Mouse (Mus musculus) myocyte (in vitro differentiated cells): ENCODE results near the gene Sco1. TPM values are rescaled to one million over a fixed set of nuclear protein-coding genes. Genes with fewer than 3 reads are reported as not detected.
A peak's percentile ranks its signal among the peaks of the same experiment; 100 is the strongest.

Experiments
- H3K27me3 ChIP-seq: one replicate; pipeline ENCODE4 v1.6.1; 2011; ENCODE audit not compliant: control insufficient read depth, insufficient read depth, insufficient read length
- H3K36me3 ChIP-seq: one replicate; pipeline ENCODE4 v1.6.1; 2011; ENCODE audit not compliant: control insufficient read depth, insufficient read depth
- H3K4me2 ChIP-seq: one replicate; pipeline ENCODE4 v1.6.1; 2011; ENCODE audit warnings: low read depth, control low read depth
- H3K4me3 ChIP-seq: one replicate; pipeline ENCODE4 v1.5.1; 2011; ENCODE audit warnings: mild to moderate bottlenecking, control low read depth, moderate library complexity
- H3K79me2 ChIP-seq: one replicate; pipeline ENCODE4 v1.6.1; 2011; ENCODE audit not compliant: control insufficient read depth, insufficient read depth
- H3ac ChIP-seq: one replicate; pipeline ENCODE4 v1.6.1; 2011; ENCODE audit not compliant: control insufficient read depth, insufficient read length
- CEBPB ChIP-seq: IDR thresholded peaks from 2 replicates; pipeline ENCODE4 v1.6.1; 2011; ENCODE audit warnings: mild to moderate bottlenecking, moderate library complexity; ENCODE audit not compliant: poor library complexity, insufficient read depth, severe bottlenecking
- E2F4 ChIP-seq: IDR thresholded peaks from one replicate; pipeline ENCODE4 v1.6.1; 2011; ENCODE audit warnings: mild to moderate bottlenecking, control low read depth, moderate library complexity; ENCODE audit not compliant: insufficient read depth
- MAX ChIP-seq: IDR thresholded peaks from one replicate; pipeline ENCODE4 v1.6.1; 2011; ENCODE audit warnings: low read depth, mild to moderate bottlenecking, control low read depth
- MYOD1 ChIP-seq, 3 experiments: IDR thresholded peaks; one replicate each; pipeline ENCODE4 v1.6.1; 2011; ENCODE audit warnings: control low read depth in 2 of 3, low read depth in 2 of 3, mild to moderate bottlenecking in 2 of 3, moderate library complexity in 1 of 3; ENCODE audit not compliant: insufficient read length in 2 of 3, control insufficient read depth in 1 of 3
- MYOG ChIP-seq, 3 experiments: IDR thresholded peaks; one replicate each; pipeline ENCODE4 v1.6.1; 2011; ENCODE audit warnings: control low read depth in 2 of 3, low read depth in 2 of 3, mild to moderate bottlenecking in 2 of 3; ENCODE audit not compliant: insufficient read length in 2 of 3, control insufficient read depth in 1 of 3, insufficient read depth in 1 of 3
- POLR2A ChIP-seq: IDR thresholded peaks from one replicate; pipeline ENCODE4 v1.6.1; 2011; ENCODE audit warnings: low read depth, mild to moderate bottlenecking, control low read depth, moderate library complexity; ENCODE audit not compliant: insufficient read length
- POLR2AphosphoS2 ChIP-seq: IDR thresholded peaks from one replicate; pipeline ENCODE4 v1.6.1; 2011; ENCODE audit warnings: low read depth, control low read depth; ENCODE audit not compliant: insufficient read length
- REST ChIP-seq: IDR thresholded peaks from one replicate; pipeline ENCODE4 v1.6.1; 2011; ENCODE audit warnings: mild to moderate bottlenecking, control low read depth, moderate library complexity; ENCODE audit not compliant: insufficient read depth, insufficient read length
- SRF ChIP-seq: IDR thresholded peaks from one replicate; pipeline ENCODE4 v1.6.1; 2011; ENCODE audit warnings: low read depth; ENCODE audit not compliant: control insufficient read depth, insufficient read length
- TCF12 ChIP-seq: IDR thresholded peaks from one replicate; pipeline ENCODE4 v1.6.1; 2011; ENCODE audit warnings: mild to moderate bottlenecking, control low read depth; ENCODE audit not compliant: poor library complexity, insufficient read depth, severe bottlenecking
- TCF3 ChIP-seq: IDR thresholded peaks from one replicate; pipeline ENCODE4 v1.6.1; 2011; ENCODE audit warnings: low read depth, control low read depth; ENCODE audit not compliant: insufficient read length
- USF1 ChIP-seq: IDR thresholded peaks from one replicate; pipeline ENCODE4 v1.6.1; 2011; ENCODE audit warnings: low read depth, mild to moderate bottlenecking, control low read depth, moderate library complexity
- polyA plus RNA-seq: library from polyadenylated mRNA; unstranded; fragments of >200 nt; fragmentation: generic; extraction: Trizol; gene quantifications from one replicate; pipeline ENCODE4 v1.2.1, GENCODE M21; 2012; ENCODE audit warnings: missing spikeins

Sco1 gene
- polyA plus RNA-seq, 1 experiment: 14.7 TPM

- Histone ChIP-seq H3K4me2 (no peak overlapping the region), H3K79me2 (no peaks in the 10 kb centered on the region), H3K4me3 (peak overlapping the region; percentile 15), H3ac (no peak overlapping the region), H3K27me3 (no peaks in the 10 kb centered on the region), H3K36me3 (no peaks in the 10 kb centered on the region)
- TF ChIP-seq TCF12 (no peak), TCF3 (no peak), REST (no peak), POLR2A (no peak), CEBPB (no peak), POLR2AphosphoS2 (no peak), MAX (no peak)
These were observed 28.6 kb upstream of the Sco1 start for GRCm38 (mm10) chr11:67023802-67024340.

- TF ChIP-seq MYOG (IDR thresholded peaks at IDR 0.05; ENCODE audit: control insufficient read depth in 1 of 3, insufficient read depth in 1 of 3, insufficient read length in 2 of 3, low read depth in 2 of 3) (peak in 1 of 3 experiments; percentile 44), CEBPB (no peak), E2F4 (no peak), MYOD1 (IDR thresholded peaks at IDR 0.05; ENCODE audit: control insufficient read depth in 1 of 3, insufficient read length in 2 of 3, low read depth in 2 of 3) (no peak), POLR2A (peak; percentile 93), TCF12 (no peak), USF1 (no peak), TCF3 (no peak), REST (no peak), POLR2AphosphoS2 (peak; percentile 63), MAX (no peak), SRF (no peak)
- H3K4me3 ChIP-seq: peak within 1 kb of the TSS; percentile 15
- H3K36me3 ChIP-seq: no peaks in the 10 kb centered on the region
- H3K27me3 ChIP-seq: no peaks in the 10 kb centered on the region
- no peaks in the 10 kb centered on the region for H3K79me2 ChIP-seq
- peak within 1 kb of the TSS; percentile 89 for H3K4me2 ChIP-seq
- no peak within 1 kb of the TSS for H3ac ChIP-seq
These were observed 27.5 kb upstream of the Sco1 start, which contains the start of gene Tmem220 for GRCm38 (mm10) chr11:67024867-67025477. TSS of gene Tmem220 (plus strand) at chr11:67025154.

GRCm38 (mm10) chr11:67030904-67031602, 21.4 kb upstream of the Sco1 start:
- H3K4me3 ChIP-seq: no peak overlapping the region
- H3ac ChIP-seq: no peak overlapping the region
- H3K4me2 ChIP-seq: no peak overlapping the region
- TF ChIP-seq MYOG (IDR thresholded peaks at IDR 0.05; ENCODE audit: control insufficient read depth in 1 of 3, insufficient read depth in 1 of 3, insufficient read length in 2 of 3, low read depth in 2 of 3) (no peak), POLR2A (no peak), CEBPB (no peak), SRF (no peak), TCF12 (no peak), MYOD1 (IDR thresholded peaks at IDR 0.05; ENCODE audit: control insufficient read depth in 1 of 3, insufficient read length in 2 of 3, low read depth in 2 of 3) (no peak), USF1 (no peak), POLR2AphosphoS2 (no peak), REST (no peak), TCF3 (no peak), E2F4 (no peak), MAX (no peak)
- H3K27me3 ChIP-seq: no peaks in the 10 kb centered on the region
- no peaks in the 10 kb centered on the region for H3K79me2 ChIP-seq
- H3K36me3 ChIP-seq: no peaks in the 10 kb centered on the region

- Histone ChIP-seq H3K4me2 (no peak overlapping the region), H3K79me2 (no peaks in the 10 kb centered on the region), H3K4me3 (no peak overlapping the region), H3K27me3 (no peaks in the 10 kb centered on the region), H3ac (no peak overlapping the region), H3K36me3 (peaks cover under 1% of the 10 kb centered on the region)
- TF ChIP-seq TCF3 (no peak), MYOD1 (IDR thresholded peaks at IDR 0.05; ENCODE audit: control insufficient read depth in 1 of 3, insufficient read length in 2 of 3, low read depth in 2 of 3) (no peak), MAX (no peak), E2F4 (no peak)
These were observed 20.9 kb upstream of the Sco1 start for GRCm38 (mm10) chr11:67031603-67031915.

- no peak overlapping the region for H3ac ChIP-seq
- H3K4me2 ChIP-seq: no peak overlapping the region
- no peaks in the 10 kb centered on the region for H3K79me2 ChIP-seq
- no peak for TF ChIP-seq CEBPB
- TF ChIP-seq E2F4: no peak
- TF ChIP-seq MAX: no peak
- no peak for TF ChIP-seq TCF3
- TF ChIP-seq REST: no peak
- no peak for TF ChIP-seq SRF
- TF ChIP-seq POLR2AphosphoS2: no peak
- TF ChIP-seq MYOG (IDR thresholded peaks at IDR 0.05; ENCODE audit: control insufficient read depth in 1 of 3, insufficient read depth in 1 of 3, insufficient read length in 2 of 3, low read depth in 2 of 3): no peak
- no peak overlapping the region for H3K4me3 ChIP-seq
- H3K36me3 ChIP-seq: peaks cover 19% of the 10 kb centered on the region
- no peaks in the 10 kb centered on the region for H3K27me3 ChIP-seq
These were observed 17.5 kb upstream of the Sco1 start for GRCm38 (mm10) chr11:67034775-67035485.
